Mouse (Mus musculus): ENCODE data around the gene Adam23. TPM values are rescaled to one million over a fixed set of nuclear protein-coding genes. Genes with fewer than 3 reads are reported as not detected.
A peak's percentile ranks its signal among the peaks of the same experiment; 100 is the strongest.

Gene Adam23
- total and polyA plus RNA-seq, 2 experiments: 2.8 to 25.0 TPM

DNA sequence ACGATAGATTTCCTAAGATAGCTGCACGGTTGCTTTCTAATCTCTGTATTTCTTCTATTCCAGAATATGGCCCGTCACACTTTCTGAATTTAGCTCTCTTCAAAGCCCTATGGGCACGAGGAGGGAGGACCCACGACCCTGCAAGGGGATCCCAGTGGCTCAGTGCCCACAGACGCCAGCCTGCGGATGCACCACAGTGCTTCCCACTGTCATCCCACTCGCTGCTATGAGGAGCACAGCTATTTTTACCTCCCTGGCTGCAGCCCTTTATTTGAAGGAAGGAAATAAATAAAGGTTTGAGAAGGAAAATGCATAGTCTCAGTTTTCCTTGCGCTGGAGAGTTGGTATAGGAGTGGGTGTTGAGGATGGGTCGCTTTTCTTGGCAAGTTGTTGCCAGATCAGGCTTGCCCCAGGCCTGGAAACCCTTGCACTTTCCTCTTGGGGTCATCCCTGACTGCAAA is 512 bp upstream of the Adam23 start:
- Histone ChIP-seq H3K9ac (ENCODE audit: low read depth, low read length) (no peak overlapping the region), H3K4me3 (ENCODE audit: insufficient read depth, low read depth, low read length) (no peak overlapping the region), H3K4me1 (ENCODE audit: control insufficient read depth, insufficient read depth, low read length) (no peaks in the 10 kb centered on the region), H3K27ac (replicated peaks; ENCODE audit: insufficient read depth, low read depth, low read length) (no peak overlapping the region), H3K36me3 (ENCODE audit: control insufficient read depth, insufficient read depth, low read length) (no peaks in the 10 kb centered on the region), H3K79me2 (ENCODE audit: control insufficient read depth, insufficient read depth, low read length) (no peaks in the 10 kb centered on the region), H3K27me3 (ENCODE audit: control insufficient read depth, insufficient read depth, low read length) (peaks cover 9% of the 10 kb centered on the region)
- WGBS: 67% methylated on average over 10 of the region's 10 CpGs
- no peak for TF ChIP-seq CTCF (IDR thresholded peaks at IDR 0.05; ENCODE audit: low read depth, low read length)
- TF ChIP-seq POLR2A (IDR thresholded peaks at IDR 0.05; ENCODE audit: extremely low read depth, insufficient read depth, low read length): no peak
- no peak for DNase-seq (ENCODE audit: extremely low read depth, low read depth, low spot score)

DNA sequence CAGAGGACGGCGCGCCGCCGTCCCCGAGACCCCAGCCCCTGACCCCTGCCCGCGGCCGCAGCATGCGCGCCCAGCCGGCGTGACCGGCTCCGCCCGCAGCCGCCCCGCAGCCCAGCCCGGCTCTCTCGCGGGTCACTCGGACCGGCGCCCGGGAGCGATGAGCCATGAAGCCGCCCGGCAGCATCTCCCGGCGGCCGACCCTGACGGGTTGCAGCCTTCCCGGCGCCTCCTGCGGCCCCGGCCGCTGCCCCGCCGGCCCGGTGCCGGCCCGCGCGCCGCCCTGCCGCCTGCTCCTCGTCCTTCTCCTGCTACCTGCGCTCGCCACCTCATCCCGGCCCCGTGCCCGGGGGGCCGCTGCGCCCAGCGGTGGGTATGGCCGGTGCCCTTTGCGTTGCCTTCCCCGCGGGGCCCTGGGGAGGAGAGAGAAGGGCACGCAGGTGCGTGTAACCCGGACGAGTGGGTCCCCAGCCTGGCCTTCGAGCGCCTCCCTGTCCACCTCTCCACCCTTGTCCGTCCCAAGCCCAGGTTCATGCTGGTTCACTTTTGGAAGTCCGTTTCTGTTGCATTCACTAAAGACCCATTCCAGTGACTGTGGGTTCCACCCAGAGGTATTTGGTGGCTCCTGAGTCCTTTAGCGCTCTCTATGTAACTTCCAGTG is 485 bp downstream of the Adam23 start:
- H3K4me1 ChIP-seq (ENCODE audit: control insufficient read depth, insufficient read depth, low read length): no peaks in the 10 kb centered on the region
- H3K27ac ChIP-seq (replicated peaks; ENCODE audit: insufficient read depth, low read depth, low read length): peak overlapping the region; percentile 34; the same call in 1 of the 2 replicates
- no peak for TF ChIP-seq POLR2A (IDR thresholded peaks at IDR 0.05; ENCODE audit: extremely low read depth, insufficient read depth, low read length)
- TF ChIP-seq CTCF (IDR thresholded peaks at IDR 0.05; ENCODE audit: low read depth, low read length): no peak
- peak overlapping the region; percentile 94 for H3K9ac ChIP-seq (ENCODE audit: low read depth, low read length)
- 3% methylated on average over 68 of the region's 68 CpGs for WGBS
- H3K36me3 ChIP-seq (ENCODE audit: control insufficient read depth, insufficient read depth, low read length): no peaks in the 10 kb centered on the region
- no peaks in the 10 kb centered on the region for H3K79me2 ChIP-seq (ENCODE audit: control insufficient read depth, insufficient read depth, low read length)
- H3K4me3 ChIP-seq (ENCODE audit: insufficient read depth, low read depth, low read length): peak overlapping the region; percentile 87
- peaks cover 9% of the 10 kb centered on the region for H3K27me3 ChIP-seq (ENCODE audit: control insufficient read depth, insufficient read depth, low read length)
- no peak for DNase-seq (ENCODE audit: extremely low read depth, low read depth, low spot score)

DNA sequence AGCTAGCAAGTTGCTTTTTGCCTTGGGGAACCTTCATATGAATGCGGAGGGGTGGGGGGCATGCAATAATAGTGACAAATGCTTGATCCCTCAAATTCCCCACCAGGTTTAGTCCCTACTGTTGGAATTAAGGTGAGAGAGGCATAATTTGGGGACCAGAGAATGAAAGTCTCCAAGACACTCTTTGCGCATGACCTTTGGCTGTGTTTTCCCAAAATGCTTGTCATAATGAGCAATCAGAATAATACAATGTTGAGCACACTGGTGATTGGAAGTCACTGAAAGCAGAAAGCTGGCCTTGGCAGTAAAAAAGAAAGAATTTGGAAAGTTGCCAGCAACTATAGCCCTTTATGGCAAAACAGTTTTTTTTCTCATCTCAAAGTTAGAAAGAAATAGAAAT is 1.0 kb downstream of the Adam23 start:
- Histone ChIP-seq H3K79me2 (ENCODE audit: control insufficient read depth, insufficient read depth, low read length) (no peaks in the 10 kb centered on the region), H3K27ac (replicated peaks; ENCODE audit: insufficient read depth, low read depth, low read length) (peak overlapping the region; percentile 34; the same call in 1 of the 2 replicates), H3K9ac (ENCODE audit: low read depth, low read length) (peak overlapping the region; percentile 94; the same call in 1 of the 2 replicates), H3K36me3 (ENCODE audit: control insufficient read depth, insufficient read depth, low read length) (no peaks in the 10 kb centered on the region), H3K27me3 (ENCODE audit: control insufficient read depth, insufficient read depth, low read length) (peaks cover 9% of the 10 kb centered on the region), H3K4me3 (ENCODE audit: insufficient read depth, low read depth, low read length) (peak overlapping the region; percentile 87), H3K4me1 (ENCODE audit: control insufficient read depth, insufficient read depth, low read length) (no peaks in the 10 kb centered on the region)
- 74% methylated on average over 2 of the region's 2 CpGs for WGBS
- DNase-seq (ENCODE audit: extremely low read depth, low read depth, low spot score): no peak
- TF ChIP-seq POLR2A (IDR thresholded peaks at IDR 0.05; ENCODE audit: extremely low read depth, insufficient read depth, low read length) (no peak), CTCF (IDR thresholded peaks at IDR 0.05; ENCODE audit: low read depth, low read length) (no peak)

DNA sequence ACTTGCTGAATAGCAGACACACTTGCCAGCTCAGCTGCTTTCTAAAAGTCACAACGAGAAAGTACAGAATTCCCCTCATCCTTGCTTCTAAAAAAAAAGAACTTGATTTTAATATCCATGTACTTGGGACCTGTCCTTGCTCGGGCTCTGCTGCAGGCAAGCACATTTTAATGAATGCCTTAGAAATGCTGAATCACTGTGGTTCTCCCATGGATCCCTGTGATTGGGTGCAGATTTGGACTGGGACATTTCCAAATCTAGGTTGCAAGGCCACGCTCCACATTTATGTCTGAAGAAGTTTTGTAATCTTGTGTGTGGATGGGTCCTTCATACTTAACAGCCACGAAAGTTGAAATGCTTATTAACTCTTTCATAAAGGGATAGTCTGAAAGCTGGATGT is 4.4 kb downstream of the Adam23 start:
- Histone ChIP-seq H3K4me3 (ENCODE audit: insufficient read depth, low read depth, low read length) (no peak overlapping the region), H3K79me2 (ENCODE audit: control insufficient read depth, insufficient read depth, low read length) (no peaks in the 10 kb centered on the region), H3K9ac (ENCODE audit: low read depth, low read length) (no peak overlapping the region), H3K27me3 (ENCODE audit: control insufficient read depth, insufficient read depth, low read length) (peaks cover 9% of the 10 kb centered on the region), H3K4me1 (ENCODE audit: control insufficient read depth, insufficient read depth, low read length) (no peaks in the 10 kb centered on the region), H3K36me3 (ENCODE audit: control insufficient read depth, insufficient read depth, low read length) (no peaks in the 10 kb centered on the region), H3K27ac (replicated peaks; ENCODE audit: insufficient read depth, low read depth, low read length) (no peak overlapping the region)
- DNase-seq (ENCODE audit: extremely low read depth, low read depth, low spot score): no peak
- TF ChIP-seq POLR2A (IDR thresholded peaks at IDR 0.05; ENCODE audit: extremely low read depth, insufficient read depth, low read length) (no peak), CTCF (IDR thresholded peaks at IDR 0.05; ENCODE audit: low read depth, low read length) (no peak)
- WGBS: 67% methylated on average over 4 of the region's 4 CpGs

DNA sequence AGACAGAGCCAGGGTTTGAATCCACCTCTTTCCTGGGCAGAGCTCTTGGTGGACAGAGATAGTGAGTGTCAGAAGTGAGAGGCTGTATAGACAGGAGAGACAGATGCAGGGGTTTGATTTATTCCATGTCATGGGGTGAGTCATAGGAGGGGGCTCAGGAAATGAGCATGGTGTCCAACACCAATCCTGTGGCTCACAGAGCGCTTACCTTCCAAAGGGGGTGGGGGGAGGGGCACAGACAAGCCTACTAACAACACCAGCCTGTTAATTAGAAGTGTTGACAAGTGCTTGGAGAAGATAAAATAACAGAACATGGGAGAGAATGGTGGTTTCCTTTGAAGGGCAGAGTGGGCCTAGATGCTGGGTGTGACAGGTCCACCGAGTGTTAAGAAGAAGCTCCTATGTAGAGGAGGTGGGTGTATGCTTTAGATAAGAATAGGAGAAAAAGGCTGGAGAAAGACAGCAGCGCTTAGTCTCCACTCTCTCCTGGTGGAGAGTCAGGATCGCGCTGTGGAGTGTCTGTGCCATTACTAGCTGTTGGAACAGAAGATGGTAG is 7.7 kb downstream of the Adam23 start:
- no peak overlapping the region for H3K27ac ChIP-seq (replicated peaks; ENCODE audit: insufficient read depth, low read depth, low read length)
- H3K36me3 ChIP-seq (ENCODE audit: control insufficient read depth, insufficient read depth, low read length): no peaks in the 10 kb centered on the region
- DNase-seq (ENCODE audit: extremely low read depth, low read depth, low spot score): no peak
- H3K27me3 ChIP-seq (ENCODE audit: control insufficient read depth, insufficient read depth, low read length): no peaks in the 10 kb centered on the region
- H3K9ac ChIP-seq (ENCODE audit: low read depth, low read length): no peak overlapping the region
- no peak overlapping the region for H3K4me3 ChIP-seq (ENCODE audit: insufficient read depth, low read depth, low read length)
- 70% methylated on average over 5 of the region's 5 CpGs for WGBS
- TF ChIP-seq POLR2A (IDR thresholded peaks at IDR 0.05; ENCODE audit: extremely low read depth, insufficient read depth, low read length): no peak
- TF ChIP-seq CTCF (IDR thresholded peaks at IDR 0.05; ENCODE audit: low read depth, low read length): no peak
- no peaks in the 10 kb centered on the region for H3K79me2 ChIP-seq (ENCODE audit: control insufficient read depth, insufficient read depth, low read length)
- no peaks in the 10 kb centered on the region for H3K4me1 ChIP-seq (ENCODE audit: control insufficient read depth, insufficient read depth, low read length)

Data from liver, adult 2 months (tissue).